Mouse (Mus musculus) gastrocnemius, adult 2 months (tissue): ENCODE measurements around the gene Fbxl12. TPM values are rescaled to one million over a fixed set of nuclear protein-coding genes. Genes with fewer than 3 reads are reported as not detected.
A peak's percentile ranks its signal among the peaks of the same experiment; 100 is the strongest.

ENCODE experiments used
- DNase-seq: peaks from one replicate; pipeline ENCODE4 v3.0.0; 2022
- H3K27ac ChIP-seq: fragments of 200-600 bp; 2 replicates; pipeline ENCODE4 v1.8.1; 2022; ENCODE audit warnings: mild to moderate bottlenecking
- H3K4me3 ChIP-seq: fragments of 200-600 bp; 2 replicates; pipeline ENCODE4 v1.8.1; 2022; ENCODE audit warnings: mild to moderate bottlenecking, moderate library complexity
- CTCF ChIP-seq: fragments of 200-600 bp; IDR thresholded peaks from 2 replicates; pipeline ENCODE4 v1.8.1; 2022; ENCODE audit warnings: antibody characterized with exemption, mild to moderate bottlenecking, moderate library complexity
- intact Hi-C: fragments of 180-260 bp; cut with DNase I; formaldehyde crosslinking; loops from one replicate; pipeline ENCODE4 v1.15.1; 2025
- total RNA-seq, 2 experiments: library from RNA; stranded (reverse); gene quantifications; 2 replicates each; pipeline ENCODE4 v1.2.3; 2021

The Fbxl12 gene
- total RNA-seq, 2 experiments from 2014 or later = 4.7 to 5.3 TPM

GRCm38 (mm10) chr9:20666510-20667034 lies 22.0 kb upstream of the Fbxl12 start:
- no peak for TF ChIP-seq CTCF
- peak; percentile 8 for DNase-seq
- intact Hi-C loops = loop anchor here (10.0 kb wide), 1 partner anchor 168 kb away; no protein-coding TSS in a partner anchor
- Histone ChIP-seq H3K27ac (no peak overlapping the region), H3K4me3 (no peak overlapping the region)

- no peak overlapping the region for H3K27ac ChIP-seq
- DNase-seq = peak; percentile 7
- intact Hi-C loops = loop anchor here (10.0 kb wide), 1 partner anchor 169 kb away; no protein-coding TSS in a partner anchor
- no peak for TF ChIP-seq CTCF
- H3K4me3 ChIP-seq = no peak overlapping the region
Measured at GRCm38 (mm10) chr9:20665925-20666324, 21.4 kb upstream of the Fbxl12 start.

GRCm38 (mm10) chr9:20664982-20665637 lies 20.5 kb upstream of the Fbxl12 start:
- no peak for TF ChIP-seq CTCF
- no peak overlapping the region for H3K4me3 ChIP-seq
- no peak for DNase-seq
- no peak overlapping the region for H3K27ac ChIP-seq
- intact Hi-C loops = loop anchor here (5.0 to 10.0 kb wide), 2 partner anchors 62 to 170 kb away; no protein-coding TSS in a partner anchor

GRCm38 (mm10) chr9:20664366-20664765 lies 19.8 kb upstream of the Fbxl12 start:
- H3K4me3 ChIP-seq = no peak overlapping the region
- intact Hi-C loops = loop anchor here (5.0 to 10.0 kb wide), 2 partner anchors 63 to 170 kb away; no protein-coding TSS in a partner anchor
- TF ChIP-seq CTCF = no peak
- peak; percentile 13 for DNase-seq
- H3K27ac ChIP-seq = no peak overlapping the region

- Histone ChIP-seq H3K4me3 (no peak overlapping the region), H3K27ac (no peak overlapping the region)
- intact Hi-C loops = loop anchor here (5.0 to 10.0 kb wide), 2 partner anchors 63 to 171 kb away; no protein-coding TSS in a partner anchor
- no peak for TF ChIP-seq CTCF
- no peak for DNase-seq
Measured at GRCm38 (mm10) chr9:20663956-20664355, 19.4 kb upstream of the Fbxl12 start.

- TF ChIP-seq CTCF = no peak
- no peak overlapping the region for H3K27ac ChIP-seq
- H3K4me3 ChIP-seq = no peak overlapping the region
- DNase-seq = no peak
- intact Hi-C loops = loop anchor here (5.0 to 10.0 kb wide), 2 partner anchors 64 to 172 kb away; no protein-coding TSS in a partner anchor
Measured at GRCm38 (mm10) chr9:20662874-20663273, 18.3 kb upstream of the Fbxl12 start.

GRCm38 (mm10) chr9:20662325-20662724 lies 17.8 kb upstream of the Fbxl12 start:
- H3K4me3 ChIP-seq = no peak overlapping the region
- intact Hi-C loops = loop anchor here (5.0 to 10.0 kb wide), 2 partner anchors 65 to 172 kb away; no protein-coding TSS in a partner anchor
- H3K27ac ChIP-seq = no peak overlapping the region
- peak; percentile 77 for DNase-seq
- peak; percentile 94 for TF ChIP-seq CTCF

- Histone ChIP-seq H3K27ac (peak overlapping the region; percentile 77), H3K4me3 (no peak overlapping the region)
- peak; percentile 81 for DNase-seq
- TF ChIP-seq CTCF = no peak
- intact Hi-C loops = no loop called here
Measured at GRCm38 (mm10) chr9:20657546-20657945, 13.0 kb upstream of the Fbxl12 start.

GRCm38 (mm10) chr9:20653859-20654258 lies 9.3 kb upstream of the Fbxl12 start:
- DNase-seq = no peak
- Histone ChIP-seq H3K4me3 (no peak overlapping the region), H3K27ac (no peak overlapping the region)
- intact Hi-C loops = no loop called here
- no peak for TF ChIP-seq CTCF

GRCm38 (mm10) chr9:20652260-20652658 lies 7.7 kb upstream of the Fbxl12 start:
- Histone ChIP-seq H3K27ac (peak overlapping the region; percentile 91), H3K4me3 (peak overlapping the region; percentile 73)
- TF ChIP-seq CTCF = no peak
- intact Hi-C loops = no loop called here
- DNase-seq = no peak

- peak within 1 kb of the TSS; percentile 73 for H3K4me3 ChIP-seq
- no peak for TF ChIP-seq CTCF
- peak within 1 kb of the TSS; percentile 91 for H3K27ac ChIP-seq
- intact Hi-C loops = no loop called here
- DNase-seq = peak; percentile 99
Measured at GRCm38 (mm10) chr9:20651602-20652259, 7.2 kb upstream of the Fbxl12 start, which contains the start of gene Pin1. Gene Pin1, plus strand, starts transcription at chr9:20652095.

- DNase-seq = no peak
- no peak for TF ChIP-seq CTCF
- Histone ChIP-seq H3K4me3 (peak overlapping the region; percentile 90), H3K27ac (peak overlapping the region; percentile 94)
- intact Hi-C loops = loop anchor here (10.0 kb wide), 3 partner anchors 60 to 260 kb away; partner anchors contain the start of genes Zfp26, Zfp560 and Zfp846
Measured at GRCm38 (mm10) chr9:20645121-20645520, 554 bp upstream of the Fbxl12 start.

GRCm38 (mm10) chr9:20643781-20644180 lies 786 bp downstream of the Fbxl12 start:
- TF ChIP-seq CTCF = no peak
- Histone ChIP-seq H3K27ac (peak overlapping the region; percentile 94), H3K4me3 (peak overlapping the region; percentile 90)
- DNase-seq = no peak
- intact Hi-C loops = loop anchor here (2.0 to 10.0 kb wide), 4 partner anchors 37 to 259 kb away; partner anchors contain the start of genes Zfp26, Zfp560 and Zfp846
